Mouse (Mus musculus) liver, adult 2 months (tissue): Measurements from ENCODE around the gene Dpep2nb.
"Not testable (repeated sequence)": the region's sequence is repeated elsewhere in the genome, so short reads cannot be mapped to it uniquely, and the experiment has no call there.

ENCODE experiments used
- CTCF ChIP-seq: fragments of 200-500 bp; IDR thresholded peaks from 2 replicates; pipeline ENCODE4 v1.5.1; 2011; ENCODE audit warnings: low read depth, low read length, control low read depth
- POLR2A ChIP-seq: fragments of 200-500 bp; IDR thresholded peaks from 2 replicates; pipeline ENCODE4 v1.6.1; 2011; ENCODE audit warnings: low read length, control low read depth; ENCODE audit not compliant: insufficient read depth; ENCODE audit errors: extremely low read depth

GRCm38 (mm10) chr8:105983406-105983805, 22.4 kb downstream of the Dpep2nb start:
- not testable (repeated sequence) for TF ChIP-seq POLR2A, CTCF
